In the genomic region with DNA sequence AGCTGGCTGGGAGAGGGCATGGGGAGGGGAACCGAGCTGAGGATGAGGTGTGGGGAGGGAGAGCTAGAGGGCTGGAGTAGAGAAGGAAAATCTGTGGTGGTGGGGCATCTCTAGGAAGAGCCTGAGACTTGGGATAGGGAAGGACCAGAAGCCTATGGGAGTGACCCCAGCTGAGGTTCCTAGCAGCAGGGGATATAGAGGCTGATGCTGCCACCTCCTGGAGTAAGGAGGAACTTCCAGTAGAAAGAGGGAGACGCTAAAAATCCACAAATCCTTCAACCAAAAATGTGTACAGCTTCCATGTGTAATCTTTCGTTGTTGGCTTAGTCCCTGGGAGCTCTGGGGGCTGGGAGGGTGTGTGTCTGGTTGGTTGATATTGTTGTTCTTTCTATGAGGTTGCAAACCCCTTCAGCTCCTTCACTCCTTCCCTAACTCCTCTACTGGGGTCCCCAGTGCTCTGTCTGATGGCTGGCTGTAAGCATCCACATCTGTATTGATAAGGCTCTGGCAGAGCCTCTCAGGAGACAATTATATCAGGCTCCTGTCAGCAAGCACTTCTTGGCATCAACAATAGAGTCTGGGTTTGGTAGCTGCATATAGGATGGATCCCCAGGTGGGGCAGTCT, we compare ENCODE assay signal across 8 mouse cellular contexts. TPM values are rescaled to one million over a fixed set of nuclear protein-coding genes. Genes with fewer than 3 reads are reported as not detected.
DNase-seq lines count a peak whose midpoint lies in the region; ATAC-seq and TF ChIP-seq lines count a peak whose summit lies in the region.

No protein-coding gene starts in this region.

- no peak overlapping the region for H3K4me2 ChIP-seq in hindbrain, embryonic 14.5 days (replicated peaks)
- H3K4me2 ChIP-seq in lung, postnatal 0 days (replicated peaks; ENCODE audit: low read depth, low read length): no peak overlapping the region

- TF ChIP-seq RAD21 in MEL (IDR thresholded peaks at IDR 0.05; ENCODE audit: low read depth, low read length): peak; percentile 87

- no peaks in the 10 kb centered on the region for H3K9me3 ChIP-seq in MEL (replicated peaks; ENCODE audit: insufficient read depth, low read length)
- no peaks in the 10 kb centered on the region for H3K9me3 ChIP-seq in hindbrain, embryonic 14.5 days (ENCODE audit: control insufficient read depth, low read length)
- H3K9me3 ChIP-seq in lung, postnatal 0 days (ENCODE audit: low read length): no peaks in the 10 kb centered on the region

- no peaks in the 10 kb centered on the region for H3K36me3 ChIP-seq in MEL (ENCODE audit: control insufficient read depth in 1 of 2, insufficient read depth in 2 of 2, low read length in 2 of 2)
- H3K36me3 ChIP-seq in hindbrain, embryonic 14.5 days (replicated peaks; ENCODE audit: control insufficient read depth, insufficient read depth): no peaks in the 10 kb centered on the region
- no peaks in the 10 kb centered on the region for H3K36me3 ChIP-seq in lung, postnatal 0 days (ENCODE audit: insufficient read depth, low read length)

- no peaks in the 10 kb centered on the region; a peak in 2 of 4 replicates for H3K27me3 ChIP-seq in MEL (ENCODE audit: control insufficient read depth in 1 of 2, insufficient read depth in 2 of 2, low read length in 2 of 2)
- no peaks in the 10 kb centered on the region for H3K27me3 ChIP-seq in hindbrain, embryonic 14.5 days (ENCODE audit: control insufficient read depth, insufficient read depth, low read length)
- no peaks in the 10 kb centered on the region for H3K27me3 ChIP-seq in lung, postnatal 0 days (replicated peaks; ENCODE audit: insufficient read depth, low read length)

- TF ChIP-seq EP300 in MEL (IDR thresholded peaks at IDR 0.05; ENCODE audit: low read depth in 1 of 2, low read length in 2 of 2): no peak
- no peak for TF ChIP-seq EP300 in lung, postnatal 0 days (IDR thresholded peaks at IDR 0.05)

- no peak for TF ChIP-seq POLR2A in MEL (IDR thresholded peaks at IDR 0.05; ENCODE audit: control insufficient read depth in 1 of 2, insufficient read depth in 1 of 2, low read depth in 1 of 2, low read length in 2 of 2, poor library complexity in 1 of 2)
- TF ChIP-seq POLR2A in brain, embryonic 14.5 days (IDR thresholded peaks at IDR 0.05; ENCODE audit: borderline replicate concordance, extremely low read depth, insufficient read depth, insufficient read length, poor library complexity, severe bottlenecking): no peak

- no peaks in the 10 kb centered on the region for H3K4me1 ChIP-seq in MEL (ENCODE audit: control insufficient read depth in 1 of 2, insufficient read depth in 2 of 2, low read length in 2 of 2)
- no peaks in the 10 kb centered on the region for H3K4me1 ChIP-seq in hindbrain, embryonic 14.5 days (replicated peaks; ENCODE audit: control insufficient read depth, insufficient read depth, low read length)
- H3K4me1 ChIP-seq in lung, postnatal 0 days (ENCODE audit: insufficient read depth, low read depth, low read length): no peaks in the 10 kb centered on the region

- no peak overlapping the region for H3K27ac ChIP-seq in MEL (ENCODE audit: control insufficient read depth, low read depth, low read length)
- H3K27ac ChIP-seq in hindbrain, embryonic 14.5 days: no peak overlapping the region
- H3K27ac ChIP-seq in lung, postnatal 0 days (ENCODE audit: low read length): no peak overlapping the region

- no peak overlapping the region for H3K4me3 ChIP-seq in MEL (ENCODE audit: control insufficient read depth in 1 of 2, insufficient read depth in 1 of 2, low read depth in 2 of 2, low read length in 2 of 2)
- H3K4me3 ChIP-seq in hindbrain, embryonic 14.5 days (replicated peaks; ENCODE audit: low read length): no peak overlapping the region
- H3K4me3 ChIP-seq in lung, postnatal 0 days (ENCODE audit: low read depth, low read length): no peak overlapping the region

- 15% methylated on average over 3 of the region's 3 CpGs for WGBS in hindbrain, embryonic 14.5 days
- WGBS in lung, postnatal 0 days: 6% methylated on average over 3 of the region's 3 CpGs

- peak; percentile 65 to 90 (median 66) for TF ChIP-seq CTCF in MEL (IDR thresholded peaks at IDR 0.05 in 2 of 3, conservative IDR thresholded peaks at IDR 0.05 in 1 of 3; ENCODE audit: control insufficient read depth in 1 of 3, insufficient read depth in 1 of 3, low read depth in 2 of 3, low read length in 3 of 3, poor library complexity in 1 of 3, severe bottlenecking in 1 of 3)
- peak; percentile 72; the same call in 1 of the 2 replicates for TF ChIP-seq CTCF in brain, embryonic 14.5 days (IDR thresholded peaks at IDR 0.05; ENCODE audit: borderline replicate concordance, extremely low read depth, insufficient read depth, insufficient read length)
- TF ChIP-seq CTCF in lung, postnatal 0 days (IDR thresholded peaks at IDR 0.05): peak; percentile 89

- H3K79me2 ChIP-seq in MEL (ENCODE audit: control insufficient read depth, insufficient read depth, low read length, poor library complexity): no peaks in the 10 kb centered on the region

- peak; percentile 50 for DNase-seq in MEL (ENCODE audit: low read depth, low spot score)
- DNase-seq in brain, embryonic 14.5 days (ENCODE audit: low read depth): peak; percentile 68
- DNase-seq in forelimb bud, embryonic 11.5 days (ENCODE audit: low read depth, low spot score): peak; percentile 61
- peak; percentile 69 for DNase-seq in hindbrain, embryonic 14.5 days (ENCODE audit: low spot score)
- DNase-seq in layer of hippocampus, postnatal 10 days (ENCODE audit: low spot score in 2 of 2): peak; percentile 66 to 69
- peak; percentile 79 for DNase-seq in lung, postnatal 0 days (ENCODE audit: low spot score)
- DNase-seq in retina, adult 2 months (ENCODE audit: low read depth, low spot score): peak; percentile 23
- DNase-seq in urinary bladder, postnatal 36 days (ENCODE audit: low spot score in 2 of 2): peak; percentile 30 to 51

- ATAC-seq in hindbrain, embryonic 14.5 days (ENCODE audit: low FRiP score): peak; percentile 74; the same call in 1 of the 2 replicates
- ATAC-seq in lung, postnatal 0 days: peak; percentile 68

- H3K9ac ChIP-seq in MEL (ENCODE audit: control insufficient read depth, low read depth, low read length, poor library complexity, severe bottlenecking): no peak overlapping the region
- no peak overlapping the region for H3K9ac ChIP-seq in hindbrain, embryonic 14.5 days
- H3K9ac ChIP-seq in lung, postnatal 0 days (replicated peaks; ENCODE audit: low read depth): no peak overlapping the region

TF ChIP-seq in MEL, 35 proteins besides CTCF, POLR2A, EP300 and RAD21 (continues in another document):
- TF ChIP-seq NELFE (IDR thresholded peaks at IDR 0.05; ENCODE audit: low read depth, low read length) (no peak), E2F4 (IDR thresholded peaks at IDR 0.05; ENCODE audit: borderline replicate concordance, low read depth, low read length) (no peak), ZC3H11A (IDR thresholded peaks at IDR 0.05; ENCODE audit: low read depth, low read length) (peak; percentile 66; the same call in 1 of the 2 replicates), HCFC1 (IDR thresholded peaks at IDR 0.05; ENCODE audit: low read depth, low read length) (no peak), ELF1 (IDR thresholded peaks at IDR 0.05; ENCODE audit: low read depth, low read length) (no peak), GABPA (IDR thresholded peaks at IDR 0.05; ENCODE audit: low read depth, low read length) (no peak)

RNA-seq across cellular contexts. Expression of a gene that starts 3.5 kb away (rescaled TPM):
- not detected in 2 replicates for total RNA-seq in MEL (2012; rRNA removed)
- not detected for polyA plus RNA-seq in MEL (2012; ENCODE audit: insufficient read depth in 1 of 2, insufficient read length in 2 of 2, low read depth in 1 of 2, low replicate concordance in 2 of 2, missing spikeins in 1 of 2)
- 0.09 and 0.19 TPM in 2 replicates for polyA plus RNA-seq in brain, embryonic 14.5 days (2012; rRNA removed)
- 0.07 and 0.44 TPM in 2 replicates for polyA plus RNA-seq in hindbrain, embryonic 14.5 days (2014; fragmentation: Nextera tagmentation; extraction: Ambion mirVana)
- total RNA-seq in layer of hippocampus, postnatal 10 days (2021): under 1 TPM; 0.22 to 0.27 TPM
- polyA plus RNA-seq in lung, postnatal 0 days (2015; fragmentation: Nextera tagmentation; extraction: Ambion mirVana): 0.46 and 0.54 TPM in 2 replicates

RNA-seq across cellular contexts. Expression of a gene that starts 3.6 kb away (rescaled TPM):
- 0.12 TPM in 1 of 2 replicates, not detected in the other for total RNA-seq in MEL (2012; rRNA removed)
- under 1 TPM in 1 of 2 experiments, not detected in 1; 0.31 TPM for polyA plus RNA-seq in MEL (2012; ENCODE audit: insufficient read depth in 1 of 2, insufficient read length in 2 of 2, low read depth in 1 of 2, low replicate concordance in 2 of 2, missing spikeins in 1 of 2)
- polyA plus RNA-seq in brain, embryonic 14.5 days (2012; rRNA removed): 0.08 and 0.21 TPM in 2 replicates
- 0.13 and 0.54 TPM in 2 replicates for polyA plus RNA-seq in hindbrain, embryonic 14.5 days (2014; fragmentation: Nextera tagmentation; extraction: Ambion mirVana)
- total RNA-seq in layer of hippocampus, postnatal 10 days (2021): under 1 TPM; 0.11 to 0.14 TPM
- 2.7 and 3.8 TPM in 2 replicates for polyA plus RNA-seq in lung, postnatal 0 days (2015; fragmentation: Nextera tagmentation; extraction: Ambion mirVana)

RNA-seq across cellular contexts. Expression of a gene that starts 29.3 kb away (rescaled TPM):
- total RNA-seq in MEL (2012; rRNA removed): not detected in 2 replicates
- not detected for polyA plus RNA-seq in MEL (2012; ENCODE audit: insufficient read depth in 1 of 2, insufficient read length in 2 of 2, low read depth in 1 of 2, low replicate concordance in 2 of 2, missing spikeins in 1 of 2)
- polyA plus RNA-seq in brain, embryonic 14.5 days (2012; rRNA removed): 0.05 and 0.08 TPM in 2 replicates
- polyA plus RNA-seq in hindbrain, embryonic 14.5 days (2014; fragmentation: Nextera tagmentation; extraction: Ambion mirVana): 0.21 and 0.52 TPM in 2 replicates
- under 1 TPM; 0.27 to 0.48 TPM for total RNA-seq in layer of hippocampus, postnatal 10 days (2021)
- polyA plus RNA-seq in lung, postnatal 0 days (2015; fragmentation: Nextera tagmentation; extraction: Ambion mirVana): 2.0 and 2.3 TPM in 2 replicates

RNA-seq across cellular contexts. Expression of a gene that starts 35.3 kb away (rescaled TPM):
- total RNA-seq in MEL (2012; rRNA removed): 0.10 TPM in 1 of 2 replicates, not detected in the other
- polyA plus RNA-seq in MEL (2012; ENCODE audit: insufficient read depth in 1 of 2, insufficient read length in 2 of 2, low read depth in 1 of 2, low replicate concordance in 2 of 2, missing spikeins in 1 of 2): under 1 TPM in 1 of 2 experiments, not detected in 1; 0.08 TPM
- 0.37 and 0.55 TPM in 2 replicates for polyA plus RNA-seq in brain, embryonic 14.5 days (2012; rRNA removed)
- polyA plus RNA-seq in hindbrain, embryonic 14.5 days (2014; fragmentation: Nextera tagmentation; extraction: Ambion mirVana): 1.4 and 1.7 TPM in 2 replicates
- 1 to 10 TPM; 1.1 to 1.4 TPM for total RNA-seq in layer of hippocampus, postnatal 10 days (2021)
- 0.90 and 1.1 TPM in 2 replicates for polyA plus RNA-seq in lung, postnatal 0 days (2015; fragmentation: Nextera tagmentation; extraction: Ambion mirVana)

RNA-seq across cellular contexts. Expression of a gene that starts 53.7 kb away (rescaled TPM):
- not detected in 2 replicates for total RNA-seq in MEL (2012; rRNA removed)
- under 1 TPM in 1 of 2 experiments, not detected in 1; 0.10 TPM for polyA plus RNA-seq in MEL (2012; ENCODE audit: insufficient read depth in 1 of 2, insufficient read length in 2 of 2, low read depth in 1 of 2, low replicate concordance in 2 of 2, missing spikeins in 1 of 2)
- 0.37 and 0.77 TPM in 2 replicates for polyA plus RNA-seq in brain, embryonic 14.5 days (2012; rRNA removed)
- 0.80 and 1.1 TPM in 2 replicates for polyA plus RNA-seq in hindbrain, embryonic 14.5 days (2014; fragmentation: Nextera tagmentation; extraction: Ambion mirVana)
- total RNA-seq in layer of hippocampus, postnatal 10 days (2021): 1 to 10 TPM in 1 of 2 experiments, under 1 TPM in 1; 0.66 to 1.3 TPM
- polyA plus RNA-seq in lung, postnatal 0 days (2015; fragmentation: Nextera tagmentation; extraction: Ambion mirVana): 7.1 and 9.6 TPM in 2 replicates

Comparison
In these comparisons a context has a peak if more than half of its experiments do, and no peak if none do; other contexts are left out.
1. DNase-seq: peak in every context shown above with its lines; median percentile 79 in lung, postnatal 0 days; 69 in hindbrain, embryonic 14.5 days; 68 in brain, embryonic 14.5 days; 68 in layer of hippocampus, postnatal 10 days; 61 in forelimb bud, embryonic 11.5 days; 50 in MEL; 40 in urinary bladder, postnatal 36 days; 23 in retina, adult 2 months.